Mouse (Mus musculus) layer of hippocampus, postnatal 36 days (tissue): ENCODE results near the gene Diexf. TPM values are rescaled to one million over a fixed set of nuclear protein-coding genes. Genes with fewer than 3 reads are reported as not detected.

Experiments
- DNase-seq, 2 experiments: peaks; one replicate each; pipeline ENCODE4 v3.0.0; 2022
- total RNA-seq, 2 experiments: library from RNA; stranded (reverse); gene quantifications; 2 replicates each; pipeline ENCODE4 v1.2.3; 2021

The Diexf gene
- total RNA-seq, 2 experiments from 2014 or later: 23.4 to 27.5 TPM

GRCm38 (mm10) chr1:193138087-193138486 is 8.0 kb upstream of the Diexf start:
- DNase-seq: no peak

- no peak for DNase-seq
Observed at GRCm38 (mm10) chr1:193133726-193134125, 3.7 kb upstream of the Diexf start.

- no peak for DNase-seq
Observed at GRCm38 (mm10) chr1:193132385-193132784, 2.3 kb upstream of the Diexf start.

GRCm38 (mm10) chr1:193131311-193131948 is 1.4 kb upstream of the Diexf start:
- DNase-seq: no peak

GRCm38 (mm10) chr1:193130839-193131238 is 767 bp upstream of the Diexf start:
- DNase-seq: no peak

GRCm38 (mm10) chr1:193130456-193130825 is 369 bp upstream of the Diexf start:
- DNase-seq: no peak

- no peak for DNase-seq
Observed at GRCm38 (mm10) chr1:193129321-193129720, 751 bp downstream of the Diexf start.

GRCm38 (mm10) chr1:193128055-193128454 is 2.0 kb downstream of the Diexf start:
- DNase-seq: peak in 1 of 2 experiments; percentile 15

GRCm38 (mm10) chr1:193125835-193126234 is 4.2 kb downstream of the Diexf start:
- DNase-seq: no peak

GRCm38 (mm10) chr1:193123290-193123689 is 6.8 kb downstream of the Diexf start:
- DNase-seq: no peak

GRCm38 (mm10) chr1:193122793-193123192 is 7.3 kb downstream of the Diexf start:
- DNase-seq: no peak

- no peak for DNase-seq
Observed at GRCm38 (mm10) chr1:193112093-193112492, 18.0 kb downstream of the Diexf start.

GRCm38 (mm10) chr1:193102996-193103395 is 27.1 kb downstream of the Diexf start:
- no peak for DNase-seq

- DNase-seq: no peak
Observed at GRCm38 (mm10) chr1:193102556-193102955, 27.5 kb downstream of the Diexf start.

- DNase-seq: no peak
Observed at GRCm38 (mm10) chr1:193102029-193102428, 28.0 kb downstream of the Diexf start.

- no peak for DNase-seq
Observed at GRCm38 (mm10) chr1:193098946-193099345, 31.1 kb downstream of the Diexf start.

GRCm38 (mm10) chr1:193093596-193093995 is 36.5 kb downstream of the Diexf start:
- no peak for DNase-seq

- DNase-seq: no peak
Observed at GRCm38 (mm10) chr1:193092771-193093170, 37.3 kb downstream of the Diexf start.

- no peak for DNase-seq
Observed at GRCm38 (mm10) chr1:193090894-193091293, 39.2 kb downstream of the Diexf start.

- peak; percentile 53 to 64 for DNase-seq
Observed at GRCm38 (mm10) chr1:193090211-193090871, 39.7 kb downstream of the Diexf start.

- DNase-seq: peak in 1 of 2 experiments; percentile 41
Observed at GRCm38 (mm10) chr1:193089683-193090082, 40.4 kb downstream of the Diexf start.

GRCm38 (mm10) chr1:193089211-193089610 is 40.9 kb downstream of the Diexf start:
- DNase-seq: no peak

GRCm38 (mm10) chr1:193086842-193087476 is 43.1 kb downstream of the Diexf start:
- DNase-seq: peak in 1 of 2 experiments; percentile 29
